Comparison of ENCODE assay signal across 29 mouse cellular contexts in the genomic region with DNA sequence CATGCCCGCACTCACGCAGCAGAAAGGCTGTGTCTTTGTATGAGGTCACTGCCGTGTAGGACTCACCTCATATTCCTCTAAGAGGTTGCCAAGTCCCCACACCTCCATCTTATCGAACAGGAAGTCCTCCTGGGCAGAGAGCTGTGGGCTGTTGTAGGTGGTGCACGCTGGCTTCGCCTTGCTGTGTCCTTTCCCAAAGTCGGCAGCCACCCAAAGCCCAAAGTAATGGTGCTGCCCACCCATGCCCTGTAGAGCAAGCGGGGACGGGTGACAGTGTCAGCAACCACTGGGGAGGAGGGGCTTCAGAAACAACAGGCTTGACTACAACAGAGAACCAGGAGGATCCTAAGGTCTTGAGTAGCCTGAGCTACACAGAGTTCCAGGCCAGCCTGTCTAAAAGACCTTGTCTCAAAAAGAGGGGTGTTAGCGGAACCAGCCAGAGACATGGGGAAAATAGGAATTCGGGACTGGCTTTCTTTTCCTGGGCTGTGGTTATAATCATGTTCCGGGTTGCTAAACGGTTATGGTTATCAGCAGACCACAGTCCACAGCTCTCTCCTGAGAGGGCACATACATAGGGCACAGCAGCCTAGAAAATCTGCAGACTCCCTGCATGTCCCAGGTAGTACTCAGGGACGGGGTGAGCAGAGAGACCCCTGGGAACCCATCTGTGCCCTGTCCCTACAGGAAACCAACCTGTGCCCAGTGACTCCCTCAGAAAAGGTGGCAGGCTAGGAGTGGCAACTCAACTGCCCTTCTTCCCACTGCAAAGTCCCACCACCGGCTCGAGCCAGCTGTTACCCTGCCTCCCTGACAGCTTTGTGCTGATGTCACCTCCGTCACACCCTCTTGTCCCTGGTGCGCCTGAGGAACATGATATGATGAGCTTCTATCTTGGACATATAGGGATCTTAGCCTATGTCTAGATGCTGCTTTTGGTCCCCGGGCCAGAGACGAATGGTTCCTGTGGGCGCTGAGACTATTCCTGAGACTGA. TPM values are rescaled to one million over a fixed set of nuclear protein-coding genes. Genes with fewer than 3 reads are reported as not detected.
DNase-seq lines count a peak whose midpoint lies in the region; ATAC-seq and TF ChIP-seq lines count a peak whose summit lies in the region.
"Had no signal": no experiment of that assay in that cellular context is flagged by ENCODE, and none has a peak within 500 bp of the region (broad histone marks: within the 10 kb centered on the region; RNA-seq: fewer than 3 reads in every experiment).

No protein-coding gene starts in this region.

- H3K27me3 ChIP-seq in liver, embryonic 11.5 days (replicated peaks; ENCODE audit: control insufficient read depth, insufficient read depth, low read length) = no peaks in the 10 kb centered on the region
- H3K27me3 ChIP-seq in liver, embryonic 14.5 days (ENCODE audit: control insufficient read depth, insufficient read depth, low read length) = no peaks in the 10 kb centered on the region
- H3K27me3 ChIP-seq in megakaryocyte, embryonic 14.5 days (replicated peaks) = peaks cover 62% of the 10 kb centered on the region
- H3K27me3 ChIP-seq: hindbrain, embryonic 13.5 days; limb, embryonic 13.5 days; neural tube, embryonic 15.5 days; stomach, embryonic 15.5 days had no signal

- TF ChIP-seq CTCF in liver, embryonic 14.5 days (IDR thresholded peaks at IDR 0.05; ENCODE audit: low read depth) = no peak

- H3K9ac ChIP-seq in liver, embryonic 11.5 days (ENCODE audit: low read depth, low read length) = no peak overlapping the region
- no peak overlapping the region; the same call in 1 of the 2 replicates for H3K9ac ChIP-seq in liver, embryonic 14.5 days (replicated peaks)
- H3K9ac ChIP-seq: hindbrain, embryonic 13.5 days; limb, embryonic 13.5 days; neural tube, embryonic 15.5 days; stomach, embryonic 15.5 days had no signal

- 0 out of 2 replicates have a peak, but pooled peaks have one; percentile 38 for ATAC-seq in liver, embryonic 11.5 days (replicated peaks; ENCODE audit: low FRiP score)
- peak; percentile 61 for ATAC-seq in liver, embryonic 14.5 days (ENCODE audit: insufficient read depth)
- ATAC-seq: forebrain, embryonic 14.5 days; intestine, embryonic 16.5 days had no signal

- H3K36me3 ChIP-seq in liver, embryonic 11.5 days (ENCODE audit: control insufficient read depth, insufficient read depth, low read length) = peaks cover 5% of the 10 kb centered on the region; the same call in 1 of the 2 replicates
- no peaks in the 10 kb centered on the region for H3K36me3 ChIP-seq in liver, embryonic 14.5 days (replicated peaks; ENCODE audit: control insufficient read depth, insufficient read depth, low read depth)
- H3K36me3 ChIP-seq in megakaryocyte, embryonic 14.5 days (replicated peaks; ENCODE audit: low read length) = peaks cover 69% of the 10 kb centered on the region

- H3K9me3 ChIP-seq in liver, embryonic 11.5 days (ENCODE audit: control insufficient read depth, low read length) = no peaks in the 10 kb centered on the region
- no peaks in the 10 kb centered on the region for H3K9me3 ChIP-seq in liver, embryonic 14.5 days (ENCODE audit: control insufficient read depth, low read length)
- no peaks in the 10 kb centered on the region for H3K9me3 ChIP-seq in megakaryocyte, embryonic 14.5 days
- H3K9me3 ChIP-seq: G1E; hindbrain, embryonic 13.5 days; limb, embryonic 13.5 days; neural tube, embryonic 15.5 days; stomach, embryonic 15.5 days had no signal

- H3K4me3 ChIP-seq in liver, embryonic 11.5 days (ENCODE audit: low read depth, low read length) = no peak overlapping the region
- H3K4me3 ChIP-seq in liver, embryonic 14.5 days (ENCODE audit: insufficient read depth in 1 of 2, low read depth in 2 of 2, low read length in 2 of 2) = no peak overlapping the region
- H3K4me3 ChIP-seq in megakaryocyte, embryonic 14.5 days (replicated peaks) = peak overlapping the region; percentile 25
- H3K4me3 ChIP-seq: gastrocnemius, adult 2 months; hindbrain, embryonic 13.5 days; limb, embryonic 13.5 days; neural tube, embryonic 15.5 days; stomach, embryonic 15.5 days had no signal

- H3K27ac ChIP-seq in liver, embryonic 11.5 days (ENCODE audit: low read depth, low read length) = no peak overlapping the region
- H3K27ac ChIP-seq in liver, embryonic 14.5 days = no peak overlapping the region
- H3K27ac ChIP-seq: gastrocnemius, adult 2 months; hindbrain, embryonic 13.5 days; kidney, postnatal 0 days; limb, embryonic 13.5 days; neural tube, embryonic 15.5 days; stomach, embryonic 15.5 days had no signal

- peaks cover 18% of the 10 kb centered on the region for H3K4me1 ChIP-seq in liver, embryonic 11.5 days (replicated peaks; ENCODE audit: control insufficient read depth, insufficient read depth, low read length)
- H3K4me1 ChIP-seq in liver, embryonic 14.5 days (replicated peaks; ENCODE audit: control insufficient read depth in 2 of 2, insufficient read depth in 2 of 2, low read length in 1 of 2) = no peaks in the 10 kb centered on the region; a peak in 1 of 4 replicates
- H3K4me1 ChIP-seq in megakaryocyte, embryonic 14.5 days = peaks cover 16% of the 10 kb centered on the region
- H3K4me1 ChIP-seq: limb, embryonic 13.5 days; neural tube, embryonic 15.5 days had no signal

- 63% methylated on average over 21 of the region's 21 CpGs for WGBS in liver, embryonic 11.5 days
- WGBS in liver, embryonic 14.5 days (ENCODE audit: insufficient replicate concordance) = 33% methylated on average over 21 of the region's 21 CpGs

- no peak for DNase-seq in liver, embryonic 11.5 days (ENCODE audit: low spot score)
- no peak for DNase-seq in liver
- DNase-seq in liver, embryonic 14.5 days (ENCODE audit: low read depth in 3 of 3, low spot score in 3 of 3) = no peak
- no peak for DNase-seq in urinary bladder, postnatal 36 days (ENCODE audit: low spot score in 2 of 2)
- DNase-seq in frontal cortex, adult 2 months (ENCODE audit: extremely low spot score in 1 of 2, low spot score in 1 of 2) = no peak
- no peak for DNase-seq in neural tube, embryonic 10.5 days (ENCODE audit: extremely low spot score, low spot score)
- DNase-seq: adrenal gland, postnatal 36 days; cerebellum, adult 18-20 months; cerebellum, postnatal 10 days; gastrocnemius, adult 2 months; gastrocnemius, postnatal 36 days; heart, adult 18-20 months; heart, postnatal 4 days; kidney, adult 8-10 months; layer of hippocampus, adult 9-11 months; lung, adult 2 months; midbrain, embryonic 14.5 days; retina, postnatal 1 day; right cerebral cortex, postnatal 14 days had no signal

- no peak; the same call in 1 of the 2 replicates for TF ChIP-seq EP300 in liver, embryonic 14.5 days (IDR thresholded peaks at IDR 0.05; ENCODE audit: low read depth)

- H3K4me2 ChIP-seq in liver, embryonic 11.5 days = peak overlapping the region; percentile 42
- H3K4me2 ChIP-seq in liver, embryonic 14.5 days (ENCODE audit: low read depth) = no peak overlapping the region
- H3K4me2 ChIP-seq: heart, embryonic 11.5 days; hindbrain, embryonic 13.5 days; limb, embryonic 13.5 days; neural tube, embryonic 15.5 days; stomach, embryonic 15.5 days had no signal

RNA-seq across cellular contexts. Expression of gene Tldc1, which starts 15.7 kb away (rescaled TPM):
- polyA plus RNA-seq in liver, embryonic 11.5 days (2014; fragmentation: Nextera tagmentation; extraction: Ambion mirVana) = 9.5 and 10.3 TPM in 2 replicates
- polyA plus RNA-seq in liver, embryonic 14.5 days (2012; rRNA removed) = 2.7 and 2.8 TPM in 2 replicates
- polyA plus RNA-seq in liver, embryonic 14.5 days (2014; fragmentation: Nextera tagmentation; extraction: Ambion mirVana) = 1.3 and 2.0 TPM in 2 replicates
- polyA plus RNA-seq in megakaryocyte, embryonic 14.5 days (2012; ENCODE audit: insufficient read depth, low replicate concordance) = 1.7 and 2.0 TPM in 2 replicates
- polyA plus RNA-seq in frontal cortex, adult 2 months (2012; rRNA removed) = 12.1 and 12.7 TPM in 2 replicates
